Mouse (Mus musculus): ENCODE measurements at regions not wholly inside any gene's neighbourhood (a gene's known extent, or its start where the extent isn't known, plus 50 kb on each side); places are given as distances from the start of the nearest gene placed in this dataset.

GRCm38 (mm10) chr13:34462206-34462807, 117.3 kb upstream of the Slc22a23 start:
- TF ChIP-seq POLR2A (IDR thresholded peaks at IDR 0.05; ENCODE audit: insufficient read depth, low read depth, low read length), result no peak
- no peak for TF ChIP-seq CTCF (IDR thresholded peaks at IDR 0.05)
- TF ChIP-seq EP300 (IDR thresholded peaks at IDR 0.05; ENCODE audit: insufficient read depth, low read depth, low read length), result no peak
- intact Hi-C loops (cut with DNase I), result no loop called here
- Histone ChIP-seq H3K4me3 (no peak overlapping the region), H3K9ac (ENCODE audit: low read depth, low read length) (no peak overlapping the region), H3K36me3 (ENCODE audit: control insufficient read depth, insufficient read depth, low read length) (no peaks in the 10 kb centered on the region), H3K79me2 (replicated peaks; ENCODE audit: control insufficient read depth, insufficient read depth, low read length) (no peaks in the 10 kb centered on the region), H3K27me3 (ENCODE audit: control insufficient read depth, insufficient read depth, low read length) (no peaks in the 10 kb centered on the region), H3K27ac (no peak overlapping the region), H3K4me1 (ENCODE audit: control insufficient read depth, insufficient read depth, low read length) (peaks cover 4% of the 10 kb centered on the region; the same call in 1 of the 2 replicates)
- 60% methylated on average over 6 of the region's 6 CpGs for WGBS
- DNase-seq, result no peak

GRCm38 (mm10) chr13:34460969-34461368, 116.0 kb upstream of the Slc22a23 start:
- Histone ChIP-seq H3K4me3 (no peak overlapping the region), H3K4me1 (ENCODE audit: control insufficient read depth, insufficient read depth, low read length) (peaks cover 4% of the 10 kb centered on the region; the same call in 1 of the 2 replicates), H3K27ac (no peak overlapping the region), H3K79me2 (replicated peaks; ENCODE audit: control insufficient read depth, insufficient read depth, low read length) (no peaks in the 10 kb centered on the region), H3K36me3 (ENCODE audit: control insufficient read depth, insufficient read depth, low read length) (no peaks in the 10 kb centered on the region), H3K9ac (ENCODE audit: low read depth, low read length) (no peak overlapping the region), H3K27me3 (ENCODE audit: control insufficient read depth, insufficient read depth, low read length) (no peaks in the 10 kb centered on the region)
- 38% methylated on average over 4 of the region's 4 CpGs for WGBS
- 0 out of 2 replicates have a peak, but pooled peaks have one; percentile 29 for TF ChIP-seq EP300 (IDR thresholded peaks at IDR 0.05; ENCODE audit: insufficient read depth, low read depth, low read length)
- TF ChIP-seq CTCF (IDR thresholded peaks at IDR 0.05), result no peak
- intact Hi-C loops (cut with DNase I), result no loop called here
- no peak for DNase-seq

GRCm38 (mm10) chr13:34456051-34456450, 111.1 kb upstream of the Slc22a23 start:
- Histone ChIP-seq H3K36me3 (ENCODE audit: control insufficient read depth, insufficient read depth, low read length) (no peaks in the 10 kb centered on the region), H3K4me3 (no peak overlapping the region), H3K79me2 (replicated peaks; ENCODE audit: control insufficient read depth, insufficient read depth, low read length) (no peaks in the 10 kb centered on the region), H3K27ac (no peak overlapping the region), H3K27me3 (ENCODE audit: control insufficient read depth, insufficient read depth, low read length) (no peaks in the 10 kb centered on the region), H3K9ac (ENCODE audit: low read depth, low read length) (no peak overlapping the region), H3K4me1 (ENCODE audit: control insufficient read depth, insufficient read depth, low read length) (peaks cover under 1% of the 10 kb centered on the region; the same call in 1 of the 2 replicates)
- TF ChIP-seq EP300 (IDR thresholded peaks at IDR 0.05; ENCODE audit: insufficient read depth, low read depth, low read length) (no peak), POLR2A (IDR thresholded peaks at IDR 0.05; ENCODE audit: insufficient read depth, low read depth, low read length) (no peak), CTCF (IDR thresholded peaks at IDR 0.05) (no peak)
- intact Hi-C loops (cut with DNase I), result no loop called here
- DNase-seq, result no peak
- WGBS, result 63% methylated on average over 3 of the region's 3 CpGs

- Histone ChIP-seq H3K4me3 (no peak overlapping the region), H3K27ac (no peak overlapping the region), H3K27me3 (ENCODE audit: control insufficient read depth, insufficient read depth, low read length) (no peaks in the 10 kb centered on the region), H3K36me3 (ENCODE audit: control insufficient read depth, insufficient read depth, low read length) (no peaks in the 10 kb centered on the region), H3K9ac (ENCODE audit: low read depth, low read length) (no peak overlapping the region), H3K4me1 (ENCODE audit: control insufficient read depth, insufficient read depth, low read length) (no peaks in the 10 kb centered on the region), H3K79me2 (replicated peaks; ENCODE audit: control insufficient read depth, insufficient read depth, low read length) (no peaks in the 10 kb centered on the region)
- DNase-seq, result no peak
- TF ChIP-seq POLR2A (IDR thresholded peaks at IDR 0.05; ENCODE audit: insufficient read depth, low read depth, low read length) (no peak), EP300 (IDR thresholded peaks at IDR 0.05; ENCODE audit: insufficient read depth, low read depth, low read length) (no peak), CTCF (IDR thresholded peaks at IDR 0.05) (no peak)
- intact Hi-C loops (cut with DNase I), result no loop called here
These were observed 101.8 kb upstream of the Slc22a23 start for GRCm38 (mm10) chr13:34446806-34447205.

- WGBS, result 88% methylated on average over 8 of the region's 8 CpGs
- Histone ChIP-seq H3K36me3 (ENCODE audit: control insufficient read depth, insufficient read depth, low read length) (no peaks in the 10 kb centered on the region), H3K4me3 (no peak overlapping the region), H3K27me3 (ENCODE audit: control insufficient read depth, insufficient read depth, low read length) (no peaks in the 10 kb centered on the region), H3K4me1 (ENCODE audit: control insufficient read depth, insufficient read depth, low read length) (no peaks in the 10 kb centered on the region), H3K9ac (ENCODE audit: low read depth, low read length) (no peak overlapping the region), H3K79me2 (replicated peaks; ENCODE audit: control insufficient read depth, insufficient read depth, low read length) (no peaks in the 10 kb centered on the region), H3K27ac (no peak overlapping the region)
- DNase-seq, result no peak
- intact Hi-C loops (cut with DNase I), result no loop called here
- TF ChIP-seq CTCF (IDR thresholded peaks at IDR 0.05) (no peak), EP300 (IDR thresholded peaks at IDR 0.05; ENCODE audit: insufficient read depth, low read depth, low read length) (no peak), POLR2A (IDR thresholded peaks at IDR 0.05; ENCODE audit: insufficient read depth, low read depth, low read length) (no peak)
These were observed 101.3 kb upstream of the Slc22a23 start for GRCm38 (mm10) chr13:34446327-34446726.

- intact Hi-C loops (cut with DNase I), result no loop called here
- no peak overlapping the region for H3K4me3 ChIP-seq
- H3K36me3 ChIP-seq (ENCODE audit: control insufficient read depth, insufficient read depth, low read length), result no peaks in the 10 kb centered on the region
- TF ChIP-seq CTCF (IDR thresholded peaks at IDR 0.05), result no peak
- TF ChIP-seq EP300 (IDR thresholded peaks at IDR 0.05; ENCODE audit: insufficient read depth, low read depth, low read length), result no peak
- TF ChIP-seq POLR2A (IDR thresholded peaks at IDR 0.05; ENCODE audit: insufficient read depth, low read depth, low read length), result no peak
- H3K9ac ChIP-seq (ENCODE audit: low read depth, low read length), result no peak overlapping the region
- DNase-seq, result no peak
- no peaks in the 10 kb centered on the region for H3K27me3 ChIP-seq (ENCODE audit: control insufficient read depth, insufficient read depth, low read length)
- H3K79me2 ChIP-seq (replicated peaks; ENCODE audit: control insufficient read depth, insufficient read depth, low read length), result no peaks in the 10 kb centered on the region
- H3K4me1 ChIP-seq (ENCODE audit: control insufficient read depth, insufficient read depth, low read length), result no peaks in the 10 kb centered on the region
- 88% methylated on average over 1 of the region's 1 CpGs for WGBS
- no peak overlapping the region for H3K27ac ChIP-seq
These were observed 96.4 kb upstream of the Slc22a23 start for GRCm38 (mm10) chr13:34441347-34441746.

All from heart, adult 2 months (tissue).